Mouse (Mus musculus) kidney, adult 2 months (tissue): ENCODE results near the gene Hic2. TPM values are rescaled to one million over a fixed set of nuclear protein-coding genes. Genes with fewer than 3 reads are reported as not detected.
A peak's percentile ranks its signal among the peaks of the same experiment; 100 is the strongest.
"Not testable (repeated sequence)": the region's sequence is repeated elsewhere in the genome, so short reads cannot be mapped to it uniquely, and the experiment has no call there.

Experiments used
- DNase-seq: peaks from one replicate; pipeline ENCODE4 v3.0.0; 2021
- H3K27ac ChIP-seq: fragments of 200-500 bp; 2 replicates; pipeline ENCODE4 v1.5.1; 2012; ENCODE audit warnings: low read depth, low read length, control low read depth, inconsistent platforms; ENCODE audit not compliant: insufficient read depth
- H3K27me3 ChIP-seq: fragments of 200-500 bp; replicated peaks from 2 replicates; pipeline ENCODE4 v1.6.1; 2012; ENCODE audit warnings: mild to moderate bottlenecking, moderate library complexity, low read length, inconsistent platforms; ENCODE audit not compliant: control insufficient read depth, insufficient read depth
- H3K36me3 ChIP-seq: fragments of 200-500 bp; 2 replicates; pipeline ENCODE4 v1.6.1; 2012; ENCODE audit warnings: mild to moderate bottlenecking, moderate library complexity, low read length, inconsistent platforms; ENCODE audit not compliant: control insufficient read depth, insufficient read depth
- H3K4me1 ChIP-seq: fragments of 200-500 bp; 2 replicates; pipeline ENCODE4 v1.6.1; 2011; ENCODE audit warnings: low read length; ENCODE audit not compliant: control insufficient read depth, insufficient read depth
- H3K4me3 ChIP-seq: fragments of 200-500 bp; 2 replicates; pipeline ENCODE4 v1.5.1; 2011; ENCODE audit warnings: mild to moderate bottlenecking, low read depth, low read length, control low read depth; ENCODE audit not compliant: insufficient read depth
- CTCF ChIP-seq: fragments of 200-500 bp; conservative IDR thresholded peaks from 2 replicates; pipeline ENCODE4 v1.5.1; 2011; ENCODE audit warnings: low read depth, mild to moderate bottlenecking, control low read depth, low read length, moderate library complexity, mixed read lengths; ENCODE audit not compliant: insufficient read depth, insufficient read length
- POLR2A ChIP-seq: fragments of 200-500 bp; IDR thresholded peaks from one replicate; pipeline ENCODE4 v1.6.1; 2011; ENCODE audit warnings: low read depth, low read length, control low read depth
- WGBS: fragments of 180-500 bp; shearing (Covaris S2); methylation state at CpG from one replicate; pipeline ENCODE4 v1.1.7; 2018; 5-methylcytosine and 5-hydroxymethylcytosine counted together
- polyA plus RNA-seq: library from polyadenylated mRNA; depleted of rRNA; stranded (reverse); fragments of >200 nt; gene quantifications from 2 replicates; pipeline ENCODE4 v1.2.3, GENCODE M21; 2012

Hic2 gene
- polyA plus RNA-seq, 1 experiment: 1.5 TPM

GRCm38 (mm10) chr16:17220127-17220733 lies 13.1 kb upstream of the Hic2 start:
- no peak for DNase-seq
- no peaks in the 10 kb centered on the region for H3K4me1 ChIP-seq
- H3K27me3 ChIP-seq: no peaks in the 10 kb centered on the region
- WGBS: 59% methylated on average over 7 of the region's 7 CpGs
- no peak overlapping the region for H3K27ac ChIP-seq
- no peak overlapping the region for H3K4me3 ChIP-seq
- TF ChIP-seq POLR2A (no peak), CTCF (no peak)
- no peaks in the 10 kb centered on the region for H3K36me3 ChIP-seq

- Histone ChIP-seq H3K27me3 (no peaks in the 10 kb centered on the region), H3K36me3 (no peaks in the 10 kb centered on the region), H3K4me3 (no peak overlapping the region), H3K27ac (no peak overlapping the region), H3K4me1 (no peaks in the 10 kb centered on the region)
- peak; percentile 88 for DNase-seq
- TF ChIP-seq POLR2A (no peak), CTCF (no peak)
- 33% methylated on average over 25 of the region's 25 CpGs for WGBS
These were observed 11.2 kb upstream of the Hic2 start for GRCm38 (mm10) chr16:17222197-17222596.

DNA sequence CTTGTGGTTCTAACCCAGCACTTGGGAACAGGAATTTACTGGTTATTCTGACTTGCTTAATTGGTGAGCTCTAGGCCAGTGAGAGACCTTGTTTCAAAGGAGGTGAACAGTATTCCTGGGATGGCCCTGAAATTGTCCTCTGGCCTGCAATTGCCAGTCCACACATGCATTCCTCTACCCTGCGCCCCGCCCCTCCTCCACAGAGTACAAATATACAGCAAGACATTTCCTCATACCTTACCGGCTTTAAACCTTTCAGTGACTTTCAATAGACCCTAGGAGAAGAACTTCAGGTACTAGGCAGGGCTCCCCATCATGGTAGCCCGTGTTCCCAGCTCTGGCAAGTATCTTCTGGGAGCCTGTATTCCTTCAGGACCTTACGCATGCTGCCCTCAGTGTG lies 7.8 kb upstream of the Hic2 start:
- H3K4me1 ChIP-seq: peaks cover 2% of the 10 kb centered on the region; the same call in 1 of the 2 replicates
- 83% methylated on average over 5 of the region's 5 CpGs for WGBS
- H3K4me3 ChIP-seq: no peak overlapping the region
- H3K27me3 ChIP-seq: no peaks in the 10 kb centered on the region
- H3K36me3 ChIP-seq: no peaks in the 10 kb centered on the region
- DNase-seq: no peak
- TF ChIP-seq CTCF: no peak
- TF ChIP-seq POLR2A: no peak
- H3K27ac ChIP-seq: no peak overlapping the region

DNA sequence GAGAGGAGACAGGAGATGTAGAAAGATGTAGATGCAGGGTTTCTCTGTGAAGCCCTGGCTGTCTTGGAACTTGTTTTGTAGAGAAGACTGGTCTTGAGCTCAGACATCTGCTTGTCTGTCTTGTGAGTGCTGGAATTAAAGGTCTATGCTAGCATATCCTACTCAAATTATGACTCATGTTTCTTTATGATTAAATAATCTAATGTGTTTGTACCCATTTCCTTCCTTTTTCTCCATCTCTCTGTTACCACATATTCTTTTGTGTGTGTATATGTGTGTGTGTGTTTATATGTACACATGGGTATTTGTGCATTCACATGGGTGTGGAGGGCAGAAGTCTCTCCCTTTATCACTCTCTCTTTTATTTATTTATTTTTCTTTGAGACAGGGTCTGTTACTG lies 6.9 kb upstream of the Hic2 start:
- no peaks in the 10 kb centered on the region for H3K27me3 ChIP-seq
- no peak overlapping the region for H3K4me3 ChIP-seq
- TF ChIP-seq POLR2A: no peak
- no peak for TF ChIP-seq CTCF

GRCm38 (mm10) chr16:17231523-17231922 lies 1.8 kb upstream of the Hic2 start:
- H3K4me3 ChIP-seq, DNase-seq, H3K27me3 ChIP-seq, H3K27ac ChIP-seq, H3K4me1 ChIP-seq, H3K36me3 ChIP-seq: not testable (repeated sequence)
- 94% methylated on average over 2 of the region's 2 CpGs for WGBS

More for the DNA sequence above, 6.9 kb upstream of the Hic2 start:
- Histone ChIP-seq H3K36me3 (no peaks in the 10 kb centered on the region), H3K4me1 (peaks cover 2% of the 10 kb centered on the region; the same call in 1 of the 2 replicates), H3K27ac (no peak overlapping the region)
- DNase-seq: no peak

- peak; percentile 15 for DNase-seq
- Histone ChIP-seq H3K36me3 (no peaks in the 10 kb centered on the region), H3K4me3 (peak overlapping the region; percentile 70), H3K27ac (peak overlapping the region; percentile 18; the same call in 1 of the 2 replicates), H3K27me3 (no peaks in the 10 kb centered on the region), H3K4me1 (peaks cover 6% of the 10 kb centered on the region; the same call in 1 of the 2 replicates)
- TF ChIP-seq CTCF (no peak), POLR2A (no peak)
- WGBS: under 1% methylated on average over 62 of the region's 62 CpGs
These were observed 528 bp downstream of the Hic2 start for GRCm38 (mm10) chr16:17233702-17234498.

DNA sequence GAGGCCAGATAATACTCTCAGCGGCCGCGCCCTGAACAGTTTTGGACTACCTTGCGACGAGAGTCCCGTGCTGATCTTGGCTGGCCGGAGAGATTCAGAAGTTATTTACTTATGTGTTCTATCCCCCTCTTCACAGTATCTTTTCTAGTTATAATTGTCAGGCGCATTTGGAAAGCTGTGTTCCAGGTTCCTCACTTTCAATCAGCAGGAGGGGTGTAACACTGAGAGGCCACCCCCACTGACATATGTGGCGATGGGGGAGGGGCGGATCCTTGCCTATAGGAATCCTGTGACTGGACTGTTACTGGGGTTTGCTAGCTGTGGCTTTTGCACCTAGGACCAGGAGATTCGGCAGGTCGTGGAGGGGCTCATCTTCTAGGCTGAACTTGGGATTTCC lies 1.1 kb downstream of the Hic2 start:
- no peak for DNase-seq
- WGBS: 11% methylated on average over 12 of the region's 12 CpGs
- Histone ChIP-seq H3K4me1 (peaks cover 8% of the 10 kb centered on the region; the same call in 1 of the 2 replicates), H3K36me3 (no peaks in the 10 kb centered on the region), H3K27ac (no peak overlapping the region), H3K27me3 (no peaks in the 10 kb centered on the region), H3K4me3 (no peak overlapping the region)
- TF ChIP-seq CTCF (no peak), POLR2A (no peak)
